Mouse (Mus musculus) ES-E14 (cell line): ENCODE data around the gene Cib4.

ENCODE experiments used
- MAFK ChIP-seq: IDR thresholded peaks from 2 replicates; pipeline ENCODE4 v1.6.1; 2014; ENCODE audit warnings: mild to moderate bottlenecking, low read depth, low read length, inconsistent platforms; ENCODE audit not compliant: insufficient read depth
- ZC3H11A ChIP-seq: IDR thresholded peaks from 2 replicates; pipeline ENCODE4 v1.6.1; 2012; ENCODE audit warnings: low read depth, mild to moderate bottlenecking, inconsistent platforms, low read length, borderline replicate concordance

DNA sequence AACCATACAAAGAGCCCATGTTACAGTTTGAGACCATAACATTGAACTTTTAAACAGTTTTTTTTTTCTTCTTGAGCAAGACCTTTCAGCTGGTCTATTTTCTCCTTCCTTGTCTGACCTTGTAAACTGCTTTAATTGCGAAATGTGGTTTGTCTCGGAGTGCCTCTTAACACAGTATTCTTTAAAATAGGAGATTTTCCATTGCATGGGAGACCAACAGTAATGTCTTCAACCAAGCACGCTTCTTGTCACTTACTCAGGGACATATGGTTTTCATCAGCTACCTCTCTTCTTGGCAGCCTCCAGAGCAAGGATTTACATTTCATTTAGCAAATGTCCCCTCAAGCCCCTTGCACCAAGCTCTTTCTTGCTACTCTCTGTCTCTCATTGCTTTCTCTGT is 10.6 kb upstream of the Cib4 start:
- TF ChIP-seq ZC3H11A (no peak), MAFK (no peak)
